Mouse (Mus musculus) heart, postnatal 36 days (tissue): ENCODE data around the gene Rcan1. TPM values are rescaled to one million over a fixed set of nuclear protein-coding genes. Genes with fewer than 3 reads are reported as not detected.
A peak's percentile ranks its signal among the peaks of the same experiment; 100 is the strongest.
"Not testable (repeated sequence)": the region's sequence is repeated elsewhere in the genome, so short reads cannot be mapped to it uniquely, and the experiment has no call there.

Source experiments
- DNase-seq, 2 experiments: peaks; one replicate each; pipeline ENCODE4 v3.0.0; 2021 to 2022
- intact Hi-C: fragments of 180-260 bp; cut with DNase I; formaldehyde crosslinking; loops from one replicate; pipeline ENCODE4 v1.15.1; 2025
- total RNA-seq, 2 experiments: library from RNA; stranded (reverse); gene quantifications; 2 replicates each; pipeline ENCODE4 v1.2.3; 2021

Rcan1 gene
- total RNA-seq, 2 experiments from 2014 or later: 50.8 to 99.4 TPM

- intact Hi-C loops: no loop called here
These were observed 28.5 kb downstream of the Rcan1 start for GRCm38 (mm10) chr16:92442150-92442549.

DNA sequence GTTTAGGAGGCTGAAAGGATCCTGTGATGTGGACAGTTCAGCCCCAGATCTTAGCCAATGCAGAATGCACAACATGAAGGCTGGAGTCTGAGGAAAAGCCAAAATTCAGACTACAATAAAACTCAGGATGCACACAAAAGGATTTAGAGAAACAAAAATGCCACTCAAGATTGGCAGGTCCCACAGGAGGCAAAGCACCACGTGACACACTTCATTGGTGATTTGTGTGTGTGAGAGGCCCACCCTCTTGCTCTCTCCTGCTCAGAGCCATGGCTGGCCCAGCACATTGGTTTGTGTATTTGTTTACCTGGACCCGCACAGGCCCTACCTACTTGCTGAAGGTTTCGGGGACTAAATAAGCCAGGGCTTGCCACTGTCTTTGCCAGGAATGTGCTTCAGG is 29.5 kb downstream of the Rcan1 start:
- no peak for DNase-seq
- intact Hi-C loops: no loop called here

More at GRCm38 (mm10) chr16:92442150-92442549, 28.5 kb downstream of the Rcan1 start:
- DNase-seq: no peak

DNA sequence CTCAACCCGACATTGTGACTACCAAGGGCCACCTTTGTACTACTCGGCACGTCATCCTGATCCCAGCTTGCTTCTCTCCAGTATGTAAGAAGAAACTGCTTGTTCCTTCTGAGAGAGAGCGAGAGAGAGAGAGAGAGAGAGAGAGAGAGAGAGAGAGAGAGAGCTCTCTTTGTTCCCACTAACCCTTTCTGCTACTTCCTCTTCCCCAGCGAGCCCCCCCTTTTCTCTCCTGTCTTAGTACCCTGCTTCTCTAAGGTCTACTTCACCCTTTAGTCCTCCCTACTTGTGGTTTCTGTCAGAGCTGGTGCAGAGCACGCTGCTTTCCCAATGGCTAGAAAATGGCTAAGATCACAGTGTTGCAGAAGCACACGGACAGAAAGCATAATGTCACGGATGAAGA is 30.4 kb downstream of the Rcan1 start:
- intact Hi-C loops: no loop called here
- DNase-seq: no peak

DNA sequence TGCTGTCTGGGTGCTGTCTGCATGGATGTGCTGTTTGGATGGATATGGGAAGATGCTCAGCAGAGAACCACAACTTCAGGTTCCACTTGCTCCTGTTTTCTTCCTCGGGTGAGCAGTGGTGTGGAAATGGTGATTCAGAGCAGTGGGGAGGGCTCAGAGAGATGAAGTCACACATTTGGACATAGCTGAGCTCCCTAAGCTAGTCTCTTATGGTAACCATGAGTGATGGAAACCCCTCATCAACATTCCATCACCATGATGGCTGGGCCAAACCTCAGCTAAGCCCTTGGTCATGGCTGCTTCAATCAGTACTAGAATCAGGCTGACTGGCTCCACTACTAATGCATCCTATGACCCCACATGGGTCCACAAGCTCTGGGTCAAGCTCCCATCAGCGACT is 30.9 kb downstream of the Rcan1 start:
- intact Hi-C loops: no loop called here
- DNase-seq: no peak

- DNase-seq: no peak
- intact Hi-C loops: no loop called here
These were observed 35.2 kb downstream of the Rcan1 start for GRCm38 (mm10) chr16:92435431-92435985.

DNA sequence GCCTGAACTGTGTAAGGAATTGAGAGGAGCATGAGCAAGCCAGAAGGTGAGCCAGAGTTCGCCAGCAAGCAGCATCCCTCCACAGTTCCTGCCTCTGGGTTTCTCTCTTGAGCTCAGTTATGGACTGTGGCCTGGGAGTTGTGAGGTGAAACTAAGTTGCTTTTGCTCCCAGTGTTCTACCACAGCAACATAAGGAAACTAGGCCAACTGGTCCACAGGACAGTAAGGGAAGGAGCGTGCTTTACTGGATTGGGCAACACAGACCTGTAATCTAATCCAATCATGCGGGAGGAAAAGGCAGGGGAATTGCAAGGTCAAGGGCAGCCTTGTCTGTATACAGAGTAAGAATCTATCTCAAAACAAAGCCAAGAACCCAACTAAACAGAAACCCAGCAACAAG is 37.5 kb downstream of the Rcan1 start:
- no peak for DNase-seq
- intact Hi-C loops: no loop called here

DNA sequence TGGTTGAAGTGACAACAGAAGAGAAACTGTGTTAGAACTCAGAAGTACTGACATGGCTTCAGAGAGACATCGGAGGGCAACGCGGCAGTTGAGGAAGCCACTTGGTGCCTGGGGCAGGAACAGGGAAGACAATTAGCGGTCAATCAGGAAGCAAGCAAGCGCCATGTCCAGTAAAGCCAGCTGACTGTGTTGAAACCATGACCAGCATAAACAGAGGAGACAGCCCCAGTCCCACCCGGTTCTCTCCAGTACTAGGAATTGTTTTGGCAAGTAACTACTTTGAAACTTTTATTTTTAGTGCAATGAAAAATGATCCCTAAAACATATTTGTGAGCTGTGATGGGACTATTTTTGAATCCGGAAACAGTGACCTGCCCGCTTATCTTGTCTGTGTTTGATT is 39.9 kb downstream of the Rcan1 start:
- intact Hi-C loops: no loop called here
- DNase-seq: no peak

- intact Hi-C loops: loop anchor here (2.0 kb wide), 1 partner anchor 26 kb away; no protein-coding TSS in a partner anchor
- peak; percentile 53 to 66 for DNase-seq
These were observed 42.3 kb downstream of the Rcan1 start for GRCm38 (mm10) chr16:92428197-92428950.

- no peak for DNase-seq
- intact Hi-C loops: no loop called here
These were observed 44.0 kb downstream of the Rcan1 start for GRCm38 (mm10) chr16:92426708-92427107.

- intact Hi-C loops: no loop called here
- DNase-seq: no peak
These were observed 44.8 kb downstream of the Rcan1 start for GRCm38 (mm10) chr16:92425875-92426274.

DNA sequence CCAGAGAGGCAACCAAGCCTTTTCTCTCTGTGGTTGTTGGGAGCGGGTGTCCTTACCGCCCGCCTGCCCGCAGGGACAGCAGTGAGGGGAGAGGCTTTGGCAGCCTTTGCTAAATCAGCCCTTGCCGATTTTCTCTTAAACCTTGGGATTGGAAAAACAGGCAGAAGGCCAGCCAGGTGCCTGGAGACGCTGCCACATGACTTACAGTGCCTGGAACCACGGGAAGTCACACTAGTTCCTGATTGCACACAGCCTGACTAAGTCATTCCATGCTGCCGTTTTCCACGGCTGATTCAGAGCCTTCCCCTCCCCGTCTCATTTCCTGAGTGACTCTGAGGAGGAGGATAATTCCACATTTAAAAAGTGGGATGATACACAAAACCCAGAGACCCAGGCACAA is 47.3 kb downstream of the Rcan1 start:
- no peak for DNase-seq
- intact Hi-C loops: loop anchor here (2.0 kb wide), 1 partner anchor 19 kb away; no protein-coding TSS in a partner anchor

GRCm38 (mm10) chr16:92422435-92423362 is 48.0 kb downstream of the Rcan1 start:
- intact Hi-C loops: loop anchor here (2.0 kb wide), 1 partner anchor 18 kb away; no protein-coding TSS in a partner anchor
- DNase-seq: no peak

DNA sequence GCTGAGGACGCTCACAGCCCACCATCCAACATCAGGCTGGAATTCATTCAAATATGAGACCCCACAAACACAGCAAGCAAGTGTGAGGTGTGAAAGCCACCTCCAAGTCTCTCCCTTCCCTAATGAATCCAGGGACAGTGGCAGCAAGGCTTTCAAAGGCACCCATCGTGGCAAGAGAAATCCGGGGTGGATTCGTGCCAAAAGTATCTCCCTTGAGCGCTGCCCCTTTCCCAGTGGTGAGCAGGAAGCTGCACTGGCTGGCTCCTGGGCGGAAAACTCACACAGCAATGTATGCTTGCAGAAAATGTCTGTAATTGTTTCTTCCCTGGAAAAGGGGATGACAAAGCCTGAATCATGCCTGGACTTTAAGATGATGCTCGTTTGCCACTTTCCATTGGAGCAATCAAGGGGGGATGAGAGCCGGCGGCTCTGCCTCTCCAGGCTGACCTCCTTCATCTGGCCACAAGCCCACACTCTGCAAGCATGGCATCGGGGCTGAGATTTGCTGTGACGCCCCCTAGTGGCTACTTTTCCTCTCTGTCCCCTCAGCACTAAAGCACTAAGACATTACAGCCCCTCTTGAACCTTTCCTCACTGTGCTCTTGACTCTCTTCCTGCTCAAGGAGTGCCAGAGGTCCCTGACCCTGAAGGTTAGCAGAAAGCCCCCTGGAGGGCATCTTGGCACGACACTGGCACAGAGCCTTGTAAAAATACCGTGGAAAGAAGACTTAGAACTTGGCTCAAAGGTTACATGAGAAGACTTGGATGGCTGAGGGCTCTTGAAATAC is 49.3 kb downstream of the Rcan1 start:
- intact Hi-C loops: no loop called here
- DNase-seq: no peak

DNA sequence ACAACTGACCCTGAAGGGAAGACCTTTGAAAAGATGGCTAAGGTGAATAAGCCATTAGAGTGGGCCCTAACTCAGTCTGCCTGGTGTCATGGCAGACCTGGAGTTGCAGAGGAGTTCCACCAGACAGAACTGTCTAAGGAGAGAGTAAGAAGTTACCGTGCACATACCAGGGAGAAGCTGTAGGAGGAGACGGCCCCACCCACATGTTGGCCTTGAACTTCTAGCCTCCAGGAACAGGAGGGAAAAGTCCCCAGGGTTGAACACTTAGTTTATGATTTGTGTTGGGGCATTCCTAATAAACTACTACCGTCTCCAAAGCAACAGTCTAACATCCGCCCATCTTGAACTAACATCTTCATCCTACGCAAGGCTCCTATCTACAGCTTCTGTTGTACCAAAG is 50.0 kb downstream of the Rcan1 start:
- DNase-seq: no peak
- intact Hi-C loops: no loop called here

DNA sequence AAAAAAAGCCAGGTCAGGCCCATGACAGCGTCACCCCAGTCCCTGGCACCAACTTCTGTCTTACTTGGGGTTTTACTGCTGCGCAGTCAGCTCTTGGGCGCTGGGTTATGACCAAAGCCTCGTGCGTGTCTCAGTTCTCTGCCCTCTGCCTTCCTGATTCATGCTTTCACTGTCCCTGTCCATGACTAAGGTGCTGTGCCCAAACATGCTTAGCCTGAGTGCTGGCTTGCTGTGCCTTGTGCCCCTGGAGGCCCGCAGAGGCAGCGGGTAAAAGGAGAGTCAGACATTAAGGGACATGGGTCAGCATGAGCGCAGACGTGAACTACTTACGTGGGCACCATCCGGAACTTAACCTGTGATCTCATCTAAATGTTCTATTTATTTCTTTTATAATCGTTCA is 51.6 kb downstream of the Rcan1 start:
- DNase-seq: no peak
- intact Hi-C loops: no loop called here

- no peak for DNase-seq
- intact Hi-C loops: loop anchor here (2.0 kb wide), 1 partner anchor 18 kb away; no protein-coding TSS in a partner anchor
These were observed 53.4 kb downstream of the Rcan1 start for GRCm38 (mm10) chr16:92417267-92417666.

GRCm38 (mm10) chr16:92415702-92416118 is 55.0 kb downstream of the Rcan1 start:
- intact Hi-C loops: loop anchor here (2.0 kb wide), 1 partner anchor 17 kb away; no protein-coding TSS in a partner anchor
- peak in 1 of 2 experiments; percentile 35 for DNase-seq

GRCm38 (mm10) chr16:92415038-92415437 is 55.6 kb downstream of the Rcan1 start:
- intact Hi-C loops, DNase-seq: not testable (repeated sequence)

GRCm38 (mm10) chr16:92412888-92413287 is 57.8 kb downstream of the Rcan1 start:
- intact Hi-C loops: no loop called here
- no peak for DNase-seq
